Mouse (Mus musculus) activated CD4-positive, CD25-positive, alpha-beta regulatory T cell (primary cell): ENCODE results near the gene Sgf29. TPM values are rescaled to one million over a fixed set of nuclear protein-coding genes. Genes with fewer than 3 reads are reported as not detected.

Experiments used
- polyA plus RNA-seq, 2 experiments: library from polyadenylated mRNA; unstranded; fragments of 100-300 nt; shearing (Covaris generic); gene quantifications; one replicate each; pipeline ENCODE4 v1.2.1; 2017

Sgf29 gene
- 10 to 100 TPM; 83.9 to 89.3 TPM for polyA plus RNA-seq

GRCm38 (mm10) chr7:126649231-126650051 lies at the start of gene Sgf29:
TSS of gene Sgf29 (plus strand) at chr7:126649309.

GRCm38 (mm10) chr7:126630824-126631518 lies 18.1 kb upstream of the Sgf29 start, which contains the start of gene Nupr1:
TSS of gene Nupr1 (minus strand) at chr7:126630861.

GRCm38 (mm10) chr7:126676207-126676606 lies 27.1 kb downstream of the Sgf29 start, which contains the start of gene Sult1a1:
TSS of gene Sult1a1 (minus strand) at chr7:126676432.

GRCm38 (mm10) chr7:126695210-126695611 lies 46.1 kb downstream of the Sgf29 start, which contains the start of gene Bola2:
TSS of gene Bola2 (plus strand) at chr7:126695401.

GRCm38 (mm10) chr7:126695631-126696207 lies 46.6 kb downstream of the Sgf29 start, which contains the start of gene Slx1b:
TSS of gene Slx1b (minus strand) at chr7:126695784.

GRCm38 (mm10) chr7:126707442-126708174 lies 58.5 kb downstream of the Sgf29 start, which contains the start of gene Coro1a:
TSS of gene Coro1a (minus strand) at chr7:126707787.

Other genes starting within 250 kb of the Sgf29 start
- gene Cd19, start 234.4 kb upstream of the Sgf29 start, polyA plus RNA-seq = 1 to 10 TPM; 2.7 to 6.1 TPM
- gene Rabep2, start 220.6 kb upstream of the Sgf29 start, polyA plus RNA-seq = 10 to 100 TPM; 43.4 to 61.1 TPM
- under 1 TPM; 0.60 to 0.97 TPM for gene Atp2a1, start 186.2 kb upstream of the Sgf29 start, polyA plus RNA-seq
- 10 to 100 TPM; 36.2 to 52.7 TPM for gene Sh2b1, start 173.9 kb upstream of the Sgf29 start, polyA plus RNA-seq
- gene Tufm, start 161.9 kb upstream of the Sgf29 start, polyA plus RNA-seq = 100 to 1,000 TPM in 1 of 2 experiments, 10 to 100 TPM in 1; 97.6 to 106 TPM
- gene Atxn2l, start 145.9 kb upstream of the Sgf29 start, polyA plus RNA-seq = 100 to 1,000 TPM in 1 of 2 experiments, 10 to 100 TPM in 1; 94.3 to 103 TPM
- 100 to 1,000 TPM; 180 to 184 TPM for gene Eif3c, start 82.9 kb upstream of the Sgf29 start, polyA plus RNA-seq
- 1 to 10 TPM in 1 of 2 experiments, under 1 TPM in 1; 0.98 to 4.1 TPM for gene Apobr, start 64.4 kb upstream of the Sgf29 start, polyA plus RNA-seq
- 100 to 1,000 TPM in 1 of 2 experiments, 10 to 100 TPM in 1; 50.3 to 115 TPM for gene Cln3, start 63.5 kb upstream of the Sgf29 start, polyA plus RNA-seq
- gene Il27, start 54.4 kb upstream of the Sgf29 start, polyA plus RNA-seq = under 1 TPM in 1 of 2 experiments, not detected in 1; 0.17 TPM
- gene Nupr1, start 18.4 kb upstream of the Sgf29 start, polyA plus RNA-seq = 1 to 10 TPM in 1 of 2 experiments, not detected in 1; 1.3 TPM
- 1 to 10 TPM in 1 of 2 experiments, under 1 TPM in 1; 0.76 to 1.8 TPM for gene Sult1a1, start 27.1 kb downstream of the Sgf29 start, polyA plus RNA-seq
- 100 to 1,000 TPM; 111 to 133 TPM for gene Bola2, start 46.1 kb downstream of the Sgf29 start, polyA plus RNA-seq
- gene Slx1b, start 46.5 kb downstream of the Sgf29 start, polyA plus RNA-seq = 10 to 100 TPM in 1 of 2 experiments, 1 to 10 TPM in 1; 7.1 to 13.5 TPM
- gene Coro1a, start 58.5 kb downstream of the Sgf29 start, polyA plus RNA-seq = 1,000 to 10,000 TPM; 3,096 to 3,488 TPM
- 10 to 100 TPM; 30.7 to 33.6 TPM for gene Mapk3, start 110.3 kb downstream of the Sgf29 start, polyA plus RNA-seq
- gene Gdpd3, start 117.0 kb downstream of the Sgf29 start, polyA plus RNA-seq = 1 to 10 TPM in 1 of 2 experiments, under 1 TPM in 1; 0.94 to 3.4 TPM
- 100 to 1,000 TPM; 529 to 591 TPM for gene Ypel3, start 127.6 kb downstream of the Sgf29 start, polyA plus RNA-seq
- gene Tbx6, start 132.2 kb downstream of the Sgf29 start, polyA plus RNA-seq = 1 to 10 TPM; 1.9 to 4.1 TPM
- gene Ppp4c, start 143.2 kb downstream of the Sgf29 start, polyA plus RNA-seq = 100 to 1,000 TPM; 387 to 443 TPM
- not detected for gene Fam57b, start 148.4 kb downstream of the Sgf29 start, polyA plus RNA-seq
- not detected for gene 4930451I11Rik, start 182.3 kb downstream of the Sgf29 start, polyA plus RNA-seq
- gene Doc2a, start 198.1 kb downstream of the Sgf29 start, polyA plus RNA-seq = not detected
- gene Hirip3, start 212.7 kb downstream of the Sgf29 start, polyA plus RNA-seq = 10 to 100 TPM; 10.5 to 16.6 TPM
- 10 to 100 TPM; 83.5 to 86.5 TPM for gene Ino80e, start 213.1 kb downstream of the Sgf29 start, polyA plus RNA-seq
- gene Taok2, start 235.4 kb downstream of the Sgf29 start, polyA plus RNA-seq = 10 to 100 TPM; 37.1 to 39.0 TPM